Mouse (Mus musculus): ENCODE measurements around the gene Map4k4.

Map4k4 gene

GRCm38 (mm10) chr1:39898686-39899085, 2.0 kb upstream of the Map4k4 start:
- DNase-seq (ENCODE audit: low spot score in 2 of 2), result no peak

GRCm38 (mm10) chr1:39901063-39901811, 524 bp downstream of the Map4k4 start:
- peak; percentile 40 to 50 for DNase-seq (ENCODE audit: low spot score in 2 of 2)

GRCm38 (mm10) chr1:39901851-39902703, 1.4 kb downstream of the Map4k4 start:
- DNase-seq (ENCODE audit: low spot score in 2 of 2), result peak; percentile 48 to 63

- peak; percentile 41 to 47 for DNase-seq (ENCODE audit: low spot score in 2 of 2)
Observed at GRCm38 (mm10) chr1:39902704-39903151, 2.0 kb downstream of the Map4k4 start.

GRCm38 (mm10) chr1:39904720-39905119, 4.0 kb downstream of the Map4k4 start:
- no peak for DNase-seq (ENCODE audit: low spot score in 2 of 2)

- DNase-seq (ENCODE audit: low spot score in 2 of 2), result no peak
Observed at GRCm38 (mm10) chr1:39906921-39907320, 6.2 kb downstream of the Map4k4 start.

GRCm38 (mm10) chr1:39908976-39909375, 8.3 kb downstream of the Map4k4 start:
- no peak for DNase-seq (ENCODE audit: low spot score in 2 of 2)

GRCm38 (mm10) chr1:39911446-39911845, 10.7 kb downstream of the Map4k4 start:
- peak in 1 of 2 experiments; percentile 63 for DNase-seq (ENCODE audit: low spot score in 2 of 2)

- no peak for DNase-seq (ENCODE audit: low spot score in 2 of 2)
Observed at GRCm38 (mm10) chr1:39913256-39913655, 12.5 kb downstream of the Map4k4 start.

- no peak for DNase-seq (ENCODE audit: low spot score in 2 of 2)
Observed at GRCm38 (mm10) chr1:39916144-39916543, 15.4 kb downstream of the Map4k4 start.

- DNase-seq (ENCODE audit: low spot score in 2 of 2), result no peak
Observed at GRCm38 (mm10) chr1:39917855-39918516, 17.3 kb downstream of the Map4k4 start.

GRCm38 (mm10) chr1:39918517-39919115, 17.9 kb downstream of the Map4k4 start:
- no peak for DNase-seq (ENCODE audit: low spot score in 2 of 2)

GRCm38 (mm10) chr1:39920616-39921015, 19.9 kb downstream of the Map4k4 start:
- no peak for DNase-seq (ENCODE audit: low spot score in 2 of 2)

GRCm38 (mm10) chr1:39921996-39922395, 21.3 kb downstream of the Map4k4 start:
- no peak for DNase-seq (ENCODE audit: low spot score in 2 of 2)

GRCm38 (mm10) chr1:39922714-39923113, 22.0 kb downstream of the Map4k4 start:
- no peak for DNase-seq (ENCODE audit: low spot score in 2 of 2)

- DNase-seq (ENCODE audit: low spot score in 2 of 2), result peak in 1 of 2 experiments; percentile 34
Observed at GRCm38 (mm10) chr1:39923395-39924337, 23.0 kb downstream of the Map4k4 start.

- DNase-seq (ENCODE audit: low spot score in 2 of 2), result no peak
Observed at GRCm38 (mm10) chr1:39931055-39931454, 30.3 kb downstream of the Map4k4 start.

- no peak for DNase-seq (ENCODE audit: low spot score in 2 of 2)
Observed at GRCm38 (mm10) chr1:39932216-39932739, 31.6 kb downstream of the Map4k4 start.

- DNase-seq (ENCODE audit: low spot score in 2 of 2), result no peak
Observed at GRCm38 (mm10) chr1:39932922-39933321, 32.2 kb downstream of the Map4k4 start.

- DNase-seq (ENCODE audit: low spot score in 2 of 2), result no peak
Observed at GRCm38 (mm10) chr1:39934954-39935353, 34.2 kb downstream of the Map4k4 start.
